Mouse (Mus musculus) right cerebral cortex, adult 2 months (tissue): ENCODE results near the gene Map10.

Experiments
- DNase-seq, 2 experiments: peaks; one replicate each; pipeline ENCODE4 v3.0.0; 2021 to 2022; ENCODE audit warnings: low spot score in 2 of 2

The Map10 gene

GRCm38 (mm10) chr8:125670420-125670819 lies 802 bp downstream of the Map10 start:
- DNase-seq: no peak

- no peak for DNase-seq
Measured at GRCm38 (mm10) chr8:125670906-125671305, 1.3 kb downstream of the Map10 start.

- DNase-seq: no peak
Measured at GRCm38 (mm10) chr8:125671371-125671770, 1.8 kb downstream of the Map10 start.

- no peak for DNase-seq
Measured at GRCm38 (mm10) chr8:125675796-125676195, 6.2 kb downstream of the Map10 start.

- DNase-seq: no peak
Measured at GRCm38 (mm10) chr8:125677484-125677883, 7.9 kb downstream of the Map10 start.

- DNase-seq: no peak
Measured at GRCm38 (mm10) chr8:125678854-125679648, 9.4 kb downstream of the Map10 start.

GRCm38 (mm10) chr8:125680851-125681408 lies 11.3 kb downstream of the Map10 start:
- DNase-seq: no peak

GRCm38 (mm10) chr8:125685216-125685760 lies 15.7 kb downstream of the Map10 start:
- no peak for DNase-seq

GRCm38 (mm10) chr8:125686221-125686865 lies 16.7 kb downstream of the Map10 start:
- DNase-seq: no peak

- no peak for DNase-seq
Measured at GRCm38 (mm10) chr8:125690166-125690915, 20.7 kb downstream of the Map10 start.

GRCm38 (mm10) chr8:125690961-125691360 lies 21.3 kb downstream of the Map10 start:
- DNase-seq: no peak

GRCm38 (mm10) chr8:125692447-125692846 lies 22.8 kb downstream of the Map10 start:
- no peak for DNase-seq

- DNase-seq: no peak
Measured at GRCm38 (mm10) chr8:125693197-125693596, 23.6 kb downstream of the Map10 start.

- DNase-seq: no peak
Measured at GRCm38 (mm10) chr8:125695951-125696350, 26.3 kb downstream of the Map10 start.

GRCm38 (mm10) chr8:125699391-125700025 lies 29.9 kb downstream of the Map10 start:
- no peak for DNase-seq

GRCm38 (mm10) chr8:125700407-125700806 lies 30.8 kb downstream of the Map10 start:
- DNase-seq: no peak

- no peak for DNase-seq
Measured at GRCm38 (mm10) chr8:125702868-125703473, 33.4 kb downstream of the Map10 start.

- DNase-seq: no peak
Measured at GRCm38 (mm10) chr8:125704434-125704833, 34.8 kb downstream of the Map10 start.

GRCm38 (mm10) chr8:125705816-125706215 lies 36.2 kb downstream of the Map10 start:
- no peak for DNase-seq

GRCm38 (mm10) chr8:125709171-125709570 lies 39.6 kb downstream of the Map10 start:
- no peak for DNase-seq

- no peak for DNase-seq
Measured at GRCm38 (mm10) chr8:125711514-125711913, 41.9 kb downstream of the Map10 start.
